Comparison of ENCODE assay signal across 8 mouse cellular contexts in the genomic region with DNA sequence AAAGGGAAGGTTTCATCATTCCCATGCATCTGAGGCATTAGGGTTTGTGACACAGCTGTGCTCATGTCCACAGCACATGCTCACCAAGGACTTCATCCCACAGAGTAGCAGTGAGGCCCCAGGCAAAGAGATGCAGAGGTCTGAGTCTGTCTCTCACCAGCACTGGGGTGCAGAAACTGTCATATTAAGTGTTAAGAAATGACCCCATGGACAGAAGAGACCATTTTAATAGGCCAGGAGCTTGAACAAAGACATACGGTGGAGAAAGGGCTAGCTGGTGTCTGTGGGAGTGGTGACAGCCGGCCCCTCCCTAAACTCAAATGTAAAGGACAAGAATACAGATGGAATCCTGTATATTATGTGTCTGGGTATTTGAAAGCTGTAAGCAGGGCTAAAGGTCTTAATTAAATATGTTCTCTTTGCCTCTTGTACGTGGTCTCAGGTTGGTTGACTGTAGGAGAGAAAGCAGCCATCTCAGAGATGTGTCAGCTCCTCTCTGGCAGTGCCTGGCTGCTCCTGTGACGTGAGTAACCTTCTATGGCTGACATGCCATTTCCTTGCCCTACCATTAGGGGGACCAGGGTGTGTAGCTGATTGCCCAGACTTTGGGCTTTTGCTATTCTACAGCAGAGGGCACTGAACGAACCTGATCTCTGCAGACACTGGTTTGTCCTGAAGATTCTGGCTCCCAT. TPM values are rescaled to one million over a fixed set of nuclear protein-coding genes. Genes with fewer than 3 reads are reported as not detected.
A peak's percentile ranks its signal among the peaks of the same experiment; 100 is the strongest.
DNase-seq lines count a peak whose midpoint lies in the region; ATAC-seq and TF ChIP-seq lines count a peak whose summit lies in the region.

No protein-coding gene starts in this region.

- H3K9ac ChIP-seq in forebrain, embryonic 11.5 days (ENCODE audit: low read length), result no peak overlapping the region
- no peak overlapping the region for H3K9ac ChIP-seq in hindbrain, embryonic 12.5 days
- H3K9ac ChIP-seq in liver, embryonic 12.5 days, result no peak overlapping the region
- H3K9ac ChIP-seq in neural tube, embryonic 11.5 days (ENCODE audit: low read length), result no peak overlapping the region

- TF ChIP-seq CTCF in brain, embryonic 14.5 days (IDR thresholded peaks at IDR 0.05; ENCODE audit: borderline replicate concordance, extremely low read depth, insufficient read depth, insufficient read length), result peak; percentile 73; the same call in 1 of the 2 replicates

- WGBS in forebrain, embryonic 11.5 days, result 40% methylated on average over 5 of the region's 5 CpGs
- WGBS in hindbrain, embryonic 12.5 days, result 35% methylated on average over 5 of the region's 5 CpGs
- WGBS in liver, embryonic 12.5 days (ENCODE audit: insufficient replicate concordance), result 43% methylated on average over 5 of the region's 5 CpGs
- 40% methylated on average over 5 of the region's 5 CpGs for WGBS in neural tube, embryonic 11.5 days

- peaks cover under 1% of the 10 kb centered on the region; the same call in 1 of the 2 replicates for H3K4me1 ChIP-seq in forebrain, embryonic 11.5 days (replicated peaks; ENCODE audit: control insufficient read depth, insufficient read depth, low read length)
- H3K4me1 ChIP-seq in hindbrain, embryonic 12.5 days, result no peaks in the 10 kb centered on the region
- H3K4me1 ChIP-seq in liver, embryonic 12.5 days, result peaks cover 3% of the 10 kb centered on the region
- H3K4me1 ChIP-seq in neural tube, embryonic 11.5 days (ENCODE audit: control insufficient read depth, insufficient read depth, low read length), result no peaks in the 10 kb centered on the region

- no peak overlapping the region for H3K4me3 ChIP-seq in forebrain, embryonic 11.5 days (ENCODE audit: low read depth, low read length)
- no peak overlapping the region for H3K4me3 ChIP-seq in hindbrain, embryonic 12.5 days
- H3K4me3 ChIP-seq in liver, embryonic 12.5 days, result no peak overlapping the region
- H3K4me3 ChIP-seq in neural tube, embryonic 11.5 days (ENCODE audit: low read depth, low read length), result no peak overlapping the region

- H3K36me3 ChIP-seq in forebrain, embryonic 11.5 days (ENCODE audit: control insufficient read depth, insufficient read depth, low read length), result no peaks in the 10 kb centered on the region
- H3K36me3 ChIP-seq in hindbrain, embryonic 12.5 days, result no peaks in the 10 kb centered on the region
- no peaks in the 10 kb centered on the region for H3K36me3 ChIP-seq in liver, embryonic 12.5 days
- H3K36me3 ChIP-seq in neural tube, embryonic 11.5 days (ENCODE audit: control insufficient read depth, insufficient read depth, low read length), result no peaks in the 10 kb centered on the region

- H3K4me2 ChIP-seq in forebrain, embryonic 11.5 days (ENCODE audit: low read depth, low read length, severe bottlenecking), result no peak overlapping the region
- no peak overlapping the region for H3K4me2 ChIP-seq in hindbrain, embryonic 12.5 days (replicated peaks)
- no peak overlapping the region for H3K4me2 ChIP-seq in liver, embryonic 12.5 days
- H3K4me2 ChIP-seq in neural tube, embryonic 11.5 days (ENCODE audit: low read depth), result no peak overlapping the region

- no peaks in the 10 kb centered on the region for H3K9me3 ChIP-seq in forebrain, embryonic 11.5 days (ENCODE audit: control insufficient read depth, low read length)
- no peaks in the 10 kb centered on the region for H3K9me3 ChIP-seq in hindbrain, embryonic 12.5 days (replicated peaks)
- H3K9me3 ChIP-seq in liver, embryonic 12.5 days (replicated peaks), result no peaks in the 10 kb centered on the region
- H3K9me3 ChIP-seq in neural tube, embryonic 11.5 days (ENCODE audit: control insufficient read depth, low read length), result no peaks in the 10 kb centered on the region

- peak; percentile 66 for ATAC-seq in forebrain, embryonic 11.5 days (replicated peaks; ENCODE audit: low FRiP score)
- ATAC-seq in hindbrain, embryonic 12.5 days (ENCODE audit: low FRiP score), result 0 out of 2 replicates have a peak, but pooled peaks have one; percentile 53
- ATAC-seq in liver, embryonic 12.5 days, result peak; percentile 48
- no peak for ATAC-seq in neural tube, embryonic 11.5 days (ENCODE audit: insufficient read depth, low FRiP score, low TSS enrichment)

- DNase-seq in urinary bladder, postnatal 14 days (ENCODE audit: low spot score), result peak; percentile 59
- no peak for DNase-seq in urinary bladder, adult 2 months (ENCODE audit: low spot score)
- peak; percentile 68 for DNase-seq in brain, embryonic 14.5 days (ENCODE audit: low read depth)
- DNase-seq in forebrain, embryonic 11.5 days (ENCODE audit: low spot score), result peak; percentile 64
- peak; percentile 28 for DNase-seq in neural tube, embryonic 11.5 days (ENCODE audit: low spot score)
- DNase-seq in layer of hippocampus, postnatal 14 days (ENCODE audit: low spot score in 2 of 2), result no peak

- no peaks in the 10 kb centered on the region for H3K27me3 ChIP-seq in forebrain, embryonic 11.5 days (ENCODE audit: control insufficient read depth, insufficient read depth, low read length)
- H3K27me3 ChIP-seq in hindbrain, embryonic 12.5 days, result no peaks in the 10 kb centered on the region
- H3K27me3 ChIP-seq in liver, embryonic 12.5 days (replicated peaks), result no peaks in the 10 kb centered on the region
- H3K27me3 ChIP-seq in neural tube, embryonic 11.5 days (ENCODE audit: control insufficient read depth, insufficient read depth, low read length), result no peaks in the 10 kb centered on the region

- no peak overlapping the region for H3K27ac ChIP-seq in forebrain, embryonic 11.5 days (ENCODE audit: low read depth, low read length)
- H3K27ac ChIP-seq in hindbrain, embryonic 12.5 days, result no peak overlapping the region
- H3K27ac ChIP-seq in liver, embryonic 12.5 days, result no peak overlapping the region
- no peak overlapping the region for H3K27ac ChIP-seq in neural tube, embryonic 11.5 days (ENCODE audit: low read depth, low read length)

- no peak for TF ChIP-seq POLR2A in brain, embryonic 14.5 days (IDR thresholded peaks at IDR 0.05; ENCODE audit: borderline replicate concordance, extremely low read depth, insufficient read depth, insufficient read length, poor library complexity, severe bottlenecking)

RNA-seq across cellular contexts. Expression of gene Rasa2, which starts 43.8 kb away (rescaled TPM):
- 4.2 and 4.6 TPM in 2 replicates for polyA plus RNA-seq in urinary bladder, adult 2 months (2012; rRNA removed)
- polyA plus RNA-seq in brain, embryonic 14.5 days (2012; rRNA removed), result 7.5 and 10.7 TPM in 2 replicates
- 15.8 and 16.9 TPM in 2 replicates for polyA plus RNA-seq in forebrain, embryonic 11.5 days (2014; fragmentation: Nextera tagmentation; extraction: Ambion mirVana)
- polyA plus RNA-seq in hindbrain, embryonic 12.5 days (2016; fragmentation: Nextera tagmentation; extraction: Ambion mirVana), result 20.2 and 20.4 TPM in 2 replicates
- polyA plus RNA-seq in liver, embryonic 12.5 days (2016; fragmentation: Nextera tagmentation; extraction: Ambion mirVana), result 4.3 and 4.9 TPM in 2 replicates
- polyA plus RNA-seq in neural tube, embryonic 11.5 days (2014; fragmentation: Nextera tagmentation; extraction: Ambion mirVana), result 15.7 and 16.7 TPM in 2 replicates
- total RNA-seq in layer of hippocampus, postnatal 14 days (2021), result 10 to 100 TPM; 27.6 to 28.6 TPM

Comparison
In these comparisons a context has a peak if more than half of its experiments do, and no peak if none do; other contexts are left out.
1. DNase-seq: peak in urinary bladder, postnatal 14 days (single experiment), brain, embryonic 14.5 days (single experiment), forebrain, embryonic 11.5 days (single experiment) and neural tube, embryonic 11.5 days (single experiment); none in urinary bladder, adult 2 months (single experiment) and layer of hippocampus, postnatal 14 days (0 of 2).